Mouse (Mus musculus) thymus, adult 2 months (tissue): ENCODE results near the gene Fyb. TPM values are rescaled to one million over a fixed set of nuclear protein-coding genes. Genes with fewer than 3 reads are reported as not detected.

ENCODE experiments used
- DNase-seq: peaks from one replicate; pipeline ENCODE4 v3.0.0; 2021
- H3K27ac ChIP-seq: fragments of 200-500 bp; 2 replicates; pipeline ENCODE4 v1.5.1; 2012; ENCODE audit warnings: low read length, control low read depth; ENCODE audit not compliant: control insufficient read depth, insufficient read depth
- H3K27me3 ChIP-seq: fragments of 200-500 bp; 2 replicates; pipeline ENCODE4 v1.6.1; 2012; ENCODE audit warnings: mild to moderate bottlenecking, low read length, moderate library complexity, mixed read lengths; ENCODE audit not compliant: control insufficient read depth, insufficient read depth
- H3K36me3 ChIP-seq: fragments of 200-500 bp; 2 replicates; pipeline ENCODE4 v1.6.1; 2012; ENCODE audit warnings: mild to moderate bottlenecking, low read length, moderate library complexity; ENCODE audit not compliant: control insufficient read depth, insufficient read depth
- H3K4me1 ChIP-seq: fragments of 200-500 bp; replicated peaks from 2 replicates; pipeline ENCODE4 v1.6.1; 2012; ENCODE audit warnings: low read length; ENCODE audit not compliant: control insufficient read depth, insufficient read depth
- H3K4me3 ChIP-seq: fragments of 200-500 bp; 2 replicates; pipeline ENCODE4 v1.5.1; 2012; ENCODE audit warnings: mild to moderate bottlenecking, low read length, control low read depth, moderate library complexity; ENCODE audit not compliant: control insufficient read depth, insufficient read depth
- CTCF ChIP-seq: fragments of 200-500 bp; IDR thresholded peaks from 2 replicates; pipeline ENCODE4 v1.5.1; 2012; ENCODE audit warnings: mild to moderate bottlenecking, control low read depth, low read length, moderate library complexity, borderline replicate concordance; ENCODE audit not compliant: control insufficient read depth, poor library complexity, insufficient read depth; ENCODE audit errors: extremely low read depth
- POLR2A ChIP-seq: fragments of 200-500 bp; IDR thresholded peaks from 2 replicates; pipeline ENCODE4 v1.6.1; 2012; ENCODE audit warnings: mild to moderate bottlenecking, low read length, control low read depth, moderate library complexity; ENCODE audit not compliant: control insufficient read depth, poor library complexity, insufficient read depth; ENCODE audit errors: extremely low read depth
- WGBS: fragments of 180-500 bp; shearing (Covaris S2); methylation state at CpG from one replicate; pipeline ENCODE4 v1.1.7; 2018; 5-methylcytosine and 5-hydroxymethylcytosine counted together
- polyA plus RNA-seq: library from polyadenylated mRNA; depleted of rRNA; stranded (reverse); fragments of >200 nt; gene quantifications from 2 replicates; pipeline ENCODE4 v1.2.3, GENCODE M21; 2012

The Fyb gene
- polyA plus RNA-seq, 1 experiment = 141 TPM

DNA sequence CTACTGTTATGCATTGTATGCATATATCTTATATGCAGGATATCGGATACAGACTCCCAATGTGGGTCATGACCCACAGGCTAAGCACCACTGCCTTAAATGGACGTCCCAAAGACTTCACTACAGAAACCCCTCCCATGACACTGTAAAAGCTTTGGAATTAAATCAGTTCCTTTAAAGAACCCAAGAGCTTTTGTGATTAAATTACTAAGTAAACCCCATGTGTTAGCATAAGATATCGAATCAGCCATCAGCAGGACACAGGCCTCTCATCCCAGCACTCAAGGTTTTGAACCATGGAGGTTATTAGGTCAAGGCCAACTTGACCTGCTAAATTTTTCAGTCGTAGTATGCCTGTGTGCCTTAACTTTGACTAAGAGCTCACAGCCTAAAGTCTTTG is 106.5 kb downstream of the Fyb start:
- peaks cover 14% of the 10 kb centered on the region for H3K4me1 ChIP-seq
- DNase-seq = no peak
- no peaks in the 10 kb centered on the region for H3K27me3 ChIP-seq
- no peak overlapping the region for H3K27ac ChIP-seq
- 95% methylated on average over 4 of the region's 4 CpGs for WGBS
- no peak for TF ChIP-seq CTCF
- TF ChIP-seq POLR2A = no peak
- peaks cover 44% of the 10 kb centered on the region for H3K36me3 ChIP-seq
- H3K4me3 ChIP-seq = no peak overlapping the region

GRCm38 (mm10) chr15:6635405-6635804 is 112.8 kb downstream of the Fyb start:
- Histone ChIP-seq H3K27me3 (no peaks in the 10 kb centered on the region), H3K27ac (no peak overlapping the region), H3K4me3 (no peak overlapping the region), H3K36me3 (peaks cover 86% of the 10 kb centered on the region), H3K4me1 (peaks cover 4% of the 10 kb centered on the region; the same call in 1 of the 2 replicates)
- DNase-seq = no peak
- 89% methylated on average over 3 of the region's 3 CpGs for WGBS
- TF ChIP-seq CTCF = no peak
- no peak for TF ChIP-seq POLR2A

DNA sequence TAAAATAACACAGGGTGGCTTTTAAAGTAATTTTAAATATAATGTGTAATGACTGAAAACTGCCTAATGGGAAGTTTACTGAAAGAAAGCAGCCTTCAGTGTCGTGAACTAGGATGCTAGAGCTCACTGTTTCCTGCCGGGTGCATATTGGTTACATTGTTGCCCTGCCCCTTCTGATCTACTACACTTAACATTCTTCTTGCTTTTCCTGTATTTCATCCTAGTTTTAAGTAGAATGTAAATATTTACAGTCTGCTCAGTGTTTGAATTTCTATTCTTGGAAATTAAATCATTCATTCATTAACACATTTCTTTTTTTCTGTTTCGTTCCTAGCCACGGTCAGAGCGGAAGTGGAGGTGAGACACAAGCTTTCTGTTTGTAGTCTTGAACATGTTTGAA is 119.6 kb downstream of the Fyb start:
- TF ChIP-seq POLR2A = no peak
- TF ChIP-seq CTCF = no peak
- H3K27me3 ChIP-seq = no peaks in the 10 kb centered on the region
- no peaks in the 10 kb centered on the region for H3K4me1 ChIP-seq
- H3K36me3 ChIP-seq = peaks cover 73% of the 10 kb centered on the region
- 94% methylated on average over 5 of the region's 5 CpGs for WGBS
- no peak overlapping the region for H3K27ac ChIP-seq
- H3K4me3 ChIP-seq = no peak overlapping the region
- DNase-seq = no peak

- H3K27ac ChIP-seq = no peak overlapping the region
- no peak overlapping the region for H3K4me3 ChIP-seq
- DNase-seq = no peak
- H3K27me3 ChIP-seq = no peaks in the 10 kb centered on the region
- WGBS = 96% methylated on average over 3 of the region's 3 CpGs
- no peaks in the 10 kb centered on the region for H3K4me1 ChIP-seq
- peaks cover 69% of the 10 kb centered on the region for H3K36me3 ChIP-seq
- TF ChIP-seq POLR2A (no peak), CTCF (no peak)
These were observed 122.8 kb downstream of the Fyb start for GRCm38 (mm10) chr15:6645498-6645897.

DNA sequence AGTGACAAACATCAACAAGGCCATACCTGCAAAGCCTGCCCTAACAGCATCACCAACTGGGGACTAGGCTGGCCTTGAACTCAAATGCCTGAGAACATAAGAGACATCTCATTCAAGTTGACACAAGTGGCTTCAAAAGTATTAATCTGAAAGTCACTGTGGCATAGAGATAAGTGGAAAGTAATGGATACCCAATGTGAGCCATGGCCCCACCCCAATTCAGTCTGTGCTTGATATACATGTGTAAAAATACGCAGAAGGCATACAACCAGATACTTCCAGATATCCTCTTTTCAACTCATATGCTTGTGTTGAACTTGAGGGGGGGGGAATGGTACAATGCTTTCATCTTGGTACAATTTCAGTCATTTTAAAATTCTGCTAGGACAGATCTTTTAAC is 124.4 kb downstream of the Fyb start:
- no peak for DNase-seq
- H3K4me3 ChIP-seq = no peak overlapping the region
- H3K27me3 ChIP-seq = no peaks in the 10 kb centered on the region
- no peak overlapping the region for H3K27ac ChIP-seq
- TF ChIP-seq CTCF = no peak
- no peak for TF ChIP-seq POLR2A
- WGBS = 92% methylated on average over 1 of the region's 1 CpGs
- H3K4me1 ChIP-seq = no peaks in the 10 kb centered on the region
- H3K36me3 ChIP-seq = peaks cover 71% of the 10 kb centered on the region

GRCm38 (mm10) chr15:6648757-6649403 is 126.2 kb downstream of the Fyb start:
- peaks cover 79% of the 10 kb centered on the region for H3K36me3 ChIP-seq
- no peak overlapping the region for H3K4me3 ChIP-seq
- 96% methylated on average over 7 of the region's 7 CpGs for WGBS
- no peaks in the 10 kb centered on the region for H3K27me3 ChIP-seq
- no peak for TF ChIP-seq POLR2A
- TF ChIP-seq CTCF = no peak
- no peaks in the 10 kb centered on the region for H3K4me1 ChIP-seq
- no peak overlapping the region for H3K27ac ChIP-seq
- DNase-seq = no peak

- 86% methylated on average over 4 of the region's 4 CpGs for WGBS
- TF ChIP-seq POLR2A (no peak), CTCF (no peak)
- no peak overlapping the region for H3K4me3 ChIP-seq
- no peaks in the 10 kb centered on the region for H3K27me3 ChIP-seq
- no peak for DNase-seq
- no peaks in the 10 kb centered on the region for H3K4me1 ChIP-seq
- peaks cover 60% of the 10 kb centered on the region for H3K36me3 ChIP-seq
- H3K27ac ChIP-seq = no peak overlapping the region
These were observed 130.4 kb downstream of the Fyb start for GRCm38 (mm10) chr15:6653046-6653445.

GRCm38 (mm10) chr15:6658081-6658480 is 135.4 kb downstream of the Fyb start:
- Histone ChIP-seq H3K27ac (no peak overlapping the region), H3K4me1 (no peaks in the 10 kb centered on the region), H3K27me3 (no peaks in the 10 kb centered on the region), H3K4me3 (no peak overlapping the region), H3K36me3 (peaks cover 52% of the 10 kb centered on the region)
- no peak for TF ChIP-seq POLR2A
- no peak for TF ChIP-seq CTCF
- DNase-seq = no peak
- WGBS = 97% methylated on average over 4 of the region's 4 CpGs
